Mouse (Mus musculus) monocyte, adult 5-6 weeks (primary cell): ENCODE measurements around the gene Vill. TPM values are rescaled to one million over a fixed set of nuclear protein-coding genes. Genes with fewer than 3 reads are reported as not detected.
A peak's percentile ranks its signal among the peaks of the same experiment; 100 is the strongest.

Source experiments
- ATAC-seq: fragments of 153-309, 156-312 bp; replicated peaks from 2 replicates; pipeline ENCODE4 v1.8.0; 2017; ENCODE audit warnings: mild to moderate bottlenecking; ENCODE audit not compliant: low TSS enrichment, insufficient number of reproducible peaks, severe bottlenecking, poor library complexity, low FRiP score
- total RNA-seq: library from RNA; stranded (forward); fragments of 200-1000, 200-491, 200-594 nt; gene quantifications from 3 replicates; pipeline ENCODE4 v1.2.3, GENCODE M21; 2017

Gene Vill
- total RNA-seq, 1 experiment from 2014 or later, result 31.0 TPM

DNA sequence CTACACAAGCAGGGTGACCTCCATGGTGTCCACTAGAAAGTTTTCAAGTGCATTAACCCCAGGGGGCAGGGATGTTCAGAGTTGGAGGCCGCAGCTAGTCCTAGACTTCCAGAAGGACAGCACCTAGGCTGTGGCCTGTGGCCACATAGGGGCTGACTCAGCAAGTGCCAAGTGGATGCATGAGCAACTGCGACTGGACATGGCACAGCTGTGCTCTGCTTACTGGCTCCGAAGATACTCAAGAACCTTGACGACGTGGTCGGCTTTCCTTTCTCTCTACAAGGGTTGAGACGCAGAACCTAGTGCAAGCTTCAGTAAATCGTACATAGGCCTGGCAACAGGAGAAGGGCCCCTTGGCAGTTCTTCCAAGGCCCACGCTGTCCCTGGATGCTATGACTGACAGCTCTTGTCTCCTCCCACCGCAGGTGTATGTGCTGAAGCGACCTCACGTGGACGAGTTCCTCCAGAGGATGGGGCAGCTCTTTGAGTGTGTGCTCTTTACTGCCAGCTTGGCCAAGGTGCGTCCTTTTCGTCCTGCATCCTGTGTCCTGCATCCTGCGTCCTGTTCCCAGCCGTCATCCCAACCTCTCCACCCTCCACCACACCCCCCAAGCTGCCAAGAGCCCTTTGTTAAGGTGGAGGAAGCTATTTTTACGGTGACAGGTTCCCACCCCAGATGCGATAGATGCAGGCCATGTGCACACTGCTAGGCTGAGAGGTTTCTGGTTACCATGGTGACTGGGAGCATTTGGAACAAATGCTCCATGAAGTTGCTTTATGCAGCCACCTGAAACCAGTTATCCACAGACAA lies 19.3 kb upstream of the Vill start:
- ATAC-seq, result no peak

DNA sequence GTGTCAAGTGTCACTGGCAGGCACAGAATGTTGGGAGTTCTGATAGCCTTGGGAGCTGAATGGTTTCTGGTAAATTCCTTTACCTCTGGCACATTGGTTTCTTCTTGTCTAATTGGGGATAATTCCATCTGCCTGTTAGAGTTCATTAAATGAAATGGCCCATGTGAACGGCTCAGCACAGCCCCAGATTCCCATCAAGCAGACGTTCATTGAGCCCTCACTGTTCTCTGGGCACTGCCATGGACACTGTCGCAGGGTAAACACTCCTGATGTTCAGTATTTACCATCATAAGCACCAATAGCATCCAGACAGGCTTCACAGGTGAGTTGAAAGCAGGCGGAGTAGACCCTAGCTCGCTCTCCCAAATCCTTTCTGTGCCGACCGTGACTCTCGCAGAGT lies 18.5 kb upstream of the Vill start:
- no peak for ATAC-seq

DNA sequence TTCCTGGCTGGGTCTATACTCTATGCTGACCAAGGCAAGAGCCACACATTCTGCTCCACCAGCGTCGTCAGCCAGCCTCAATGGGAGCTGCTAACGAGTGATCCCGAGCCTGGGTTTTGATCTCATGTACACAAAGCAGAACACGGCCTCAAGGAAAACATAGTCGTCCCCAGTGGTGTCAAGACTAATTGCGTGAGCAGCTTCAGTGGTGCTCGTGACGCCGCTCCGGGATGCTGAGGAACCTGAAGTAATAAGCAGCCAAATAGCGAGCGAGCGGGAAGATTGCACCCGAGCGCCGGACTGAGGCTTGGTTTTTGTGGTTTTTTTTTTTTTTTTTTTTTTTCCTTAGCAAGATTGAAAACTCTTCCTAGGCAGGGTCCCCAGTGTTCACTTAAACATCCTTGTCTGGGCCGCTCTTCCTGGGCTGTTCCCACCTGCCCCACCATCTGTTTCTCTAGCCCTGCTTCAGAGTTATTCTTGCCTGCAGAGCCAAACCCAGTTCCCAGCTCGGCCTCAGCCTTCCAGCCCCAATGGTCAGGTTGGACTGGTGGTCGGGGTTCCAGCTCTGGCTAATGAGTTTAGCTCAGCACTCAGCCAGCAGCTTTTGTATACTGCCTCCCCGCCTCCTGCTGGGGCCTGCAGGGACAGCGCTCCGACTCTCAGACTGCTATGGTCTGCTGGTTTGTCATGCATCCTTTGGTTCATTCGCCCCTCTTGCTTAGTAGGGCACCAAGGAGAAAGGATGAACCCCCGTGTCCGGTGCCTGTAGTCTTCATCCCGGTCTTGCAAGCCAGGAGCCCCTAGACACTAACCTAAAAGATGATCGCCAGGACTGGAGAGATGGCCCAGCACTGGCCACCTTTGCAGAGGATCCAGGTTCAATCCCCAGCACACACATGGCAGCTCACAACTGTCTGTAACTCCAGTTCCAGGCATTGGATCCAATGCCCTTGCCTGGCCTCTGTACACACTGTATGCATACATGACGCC lies 17.6 kb upstream of the Vill start:
- no peak for ATAC-seq

DNA sequence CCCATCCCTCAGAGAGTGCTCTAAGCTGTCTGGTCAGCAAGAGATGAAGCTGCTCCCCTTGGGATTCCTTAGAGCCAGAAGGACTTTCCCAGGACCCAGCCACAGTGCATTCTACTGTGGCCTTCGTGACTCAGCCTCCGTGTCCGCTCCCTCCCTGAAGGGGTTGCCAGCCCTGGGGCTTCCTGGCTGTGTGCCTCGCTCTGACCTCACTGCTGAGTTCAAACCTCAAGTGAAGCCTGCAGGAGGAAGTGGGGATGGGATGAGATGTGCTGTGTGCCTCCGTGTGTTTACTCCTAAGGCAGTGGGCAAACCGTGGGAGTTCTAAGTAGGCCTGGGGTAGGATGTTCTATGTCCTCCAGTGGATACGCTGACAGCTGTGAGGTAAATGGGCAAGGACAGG lies 16.7 kb upstream of the Vill start:
- ATAC-seq, result 0 out of 2 replicates have a peak, but pooled peaks have one; percentile 29

DNA sequence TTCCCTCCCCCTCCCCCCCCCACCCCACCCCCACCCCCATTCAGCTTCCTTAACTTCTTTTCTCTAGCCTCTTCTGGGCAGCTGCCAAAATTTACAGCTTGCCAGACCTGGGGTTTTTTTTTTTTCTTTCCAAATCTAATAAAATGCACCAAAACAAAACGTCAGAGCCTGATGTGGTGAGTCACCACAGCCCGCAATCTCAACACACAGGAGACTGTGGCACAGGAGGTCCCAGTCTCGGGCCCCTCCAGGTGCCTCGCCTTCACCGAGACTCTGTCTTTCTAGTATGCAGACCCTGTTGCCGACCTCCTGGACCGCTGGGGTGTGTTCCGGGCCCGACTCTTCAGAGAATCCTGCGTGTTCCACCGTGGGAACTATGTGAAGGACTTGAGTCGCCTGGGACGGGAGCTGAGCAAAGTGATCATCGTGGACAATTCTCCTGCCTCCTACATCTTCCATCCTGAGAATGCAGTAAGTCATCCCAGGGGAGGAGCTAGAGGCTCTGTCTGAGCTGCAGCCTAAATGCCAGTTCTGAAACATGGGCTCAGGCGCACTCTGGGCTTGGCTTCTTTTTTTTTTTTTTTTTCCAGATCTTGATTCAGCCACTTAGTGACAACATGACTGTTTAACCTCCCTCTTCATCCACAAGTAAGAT lies 15.4 kb upstream of the Vill start:
- no peak for ATAC-seq

DNA sequence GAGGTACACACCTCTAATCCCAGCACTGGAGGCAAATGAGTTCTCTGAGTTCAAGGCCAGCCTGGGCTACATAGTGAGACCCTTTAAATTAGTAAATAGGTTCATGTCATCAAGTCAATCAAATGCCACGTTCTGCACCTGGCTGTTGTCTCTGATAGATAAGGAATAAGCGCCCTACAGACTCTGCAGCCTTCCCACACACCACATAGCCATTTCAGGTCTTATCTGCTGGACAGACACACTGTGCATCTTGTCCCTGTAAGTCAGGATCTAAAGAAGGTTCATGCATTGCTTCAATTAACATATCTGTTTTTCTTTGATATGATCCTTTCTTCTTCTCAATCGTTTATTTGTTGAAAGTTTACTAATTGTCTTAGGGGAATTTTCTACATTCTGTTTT lies 14.0 kb upstream of the Vill start:
- ATAC-seq, result no peak

DNA sequence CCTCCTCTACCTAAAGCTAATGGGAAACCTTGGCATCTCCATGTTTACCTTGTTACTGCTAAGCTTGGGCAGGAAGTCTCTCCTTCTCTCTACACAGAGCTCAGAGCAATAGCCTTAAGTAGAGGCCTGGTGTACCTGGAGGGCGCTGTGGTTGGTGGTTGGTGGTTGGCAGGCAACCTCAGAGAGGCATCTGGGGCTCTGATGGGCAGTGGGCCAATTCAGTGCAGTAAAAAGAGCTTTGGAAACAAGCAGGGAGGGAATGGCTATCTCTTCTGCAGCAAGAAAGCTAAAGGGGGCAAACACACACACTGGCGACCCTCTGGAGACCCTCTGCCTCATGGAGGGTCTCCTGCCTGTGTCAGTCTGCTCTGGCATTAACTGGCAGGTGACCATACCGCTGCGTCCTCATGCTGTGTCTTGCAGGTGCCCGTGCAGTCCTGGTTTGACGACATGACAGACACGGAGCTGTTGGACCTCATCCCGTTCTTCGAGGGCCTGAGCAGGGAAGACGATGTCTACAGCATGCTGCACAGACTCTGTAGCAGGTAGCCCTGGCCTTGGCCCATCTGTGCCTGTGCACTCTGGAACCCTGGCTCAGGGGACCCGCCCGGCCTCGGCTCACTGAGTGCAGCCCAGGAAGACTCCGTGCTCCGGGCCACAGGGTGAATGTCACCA lies 12.3 kb upstream of the Vill start:
- ATAC-seq, result no peak

DNA sequence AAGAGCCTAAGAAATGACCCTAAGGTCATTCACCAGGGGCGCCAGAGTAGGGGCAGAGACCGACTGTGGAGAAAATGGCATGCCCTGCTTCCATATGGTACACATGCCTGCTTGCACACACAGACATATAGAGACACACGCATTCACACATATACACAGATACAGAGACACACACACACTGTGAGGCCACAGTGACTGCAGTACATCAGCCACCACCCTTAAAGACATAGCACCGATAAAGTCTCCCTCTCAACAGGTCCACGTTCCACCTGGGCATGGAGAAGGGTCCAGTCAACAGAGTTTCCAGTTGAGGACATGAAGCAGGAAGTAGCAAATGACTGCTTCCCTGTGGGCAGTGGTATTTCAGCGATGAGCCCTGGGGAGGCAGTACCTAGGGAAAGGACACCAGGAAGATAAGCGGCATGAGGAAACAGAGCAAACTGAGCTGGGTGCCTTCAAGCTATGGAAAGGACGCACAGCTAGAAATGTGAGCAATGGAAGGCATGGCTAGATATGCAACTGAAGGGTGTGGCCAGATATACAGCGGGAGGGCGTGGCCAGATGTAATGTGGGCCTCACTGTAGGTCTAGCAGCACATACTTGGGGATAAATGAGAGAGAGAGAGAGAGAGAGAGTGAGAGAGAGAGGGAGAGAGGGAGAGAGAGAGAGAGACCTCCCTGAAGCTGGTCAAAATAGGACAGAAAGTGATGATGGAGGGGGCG lies 4.2 kb upstream of the Vill start:
- no peak for ATAC-seq

DNA sequence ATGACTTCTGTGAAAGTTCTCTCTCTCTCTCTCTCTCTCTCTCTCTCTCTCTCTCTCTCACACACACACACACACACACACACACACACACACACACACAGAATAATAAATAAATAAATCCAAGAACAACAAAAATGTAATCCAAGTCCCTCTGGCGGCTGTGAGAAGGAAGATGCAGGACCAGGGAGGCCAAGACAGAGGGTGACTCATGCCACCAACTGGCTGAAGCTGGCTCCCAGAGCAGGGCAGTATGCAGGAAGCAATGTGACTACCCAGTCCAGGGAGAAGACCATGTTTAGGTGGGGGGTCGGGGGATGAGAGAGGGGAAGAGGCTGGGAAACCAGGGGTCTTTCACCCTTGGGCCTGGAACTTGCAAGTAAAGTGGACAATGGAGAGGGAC lies 1.4 kb upstream of the Vill start:
- no peak for ATAC-seq

DNA sequence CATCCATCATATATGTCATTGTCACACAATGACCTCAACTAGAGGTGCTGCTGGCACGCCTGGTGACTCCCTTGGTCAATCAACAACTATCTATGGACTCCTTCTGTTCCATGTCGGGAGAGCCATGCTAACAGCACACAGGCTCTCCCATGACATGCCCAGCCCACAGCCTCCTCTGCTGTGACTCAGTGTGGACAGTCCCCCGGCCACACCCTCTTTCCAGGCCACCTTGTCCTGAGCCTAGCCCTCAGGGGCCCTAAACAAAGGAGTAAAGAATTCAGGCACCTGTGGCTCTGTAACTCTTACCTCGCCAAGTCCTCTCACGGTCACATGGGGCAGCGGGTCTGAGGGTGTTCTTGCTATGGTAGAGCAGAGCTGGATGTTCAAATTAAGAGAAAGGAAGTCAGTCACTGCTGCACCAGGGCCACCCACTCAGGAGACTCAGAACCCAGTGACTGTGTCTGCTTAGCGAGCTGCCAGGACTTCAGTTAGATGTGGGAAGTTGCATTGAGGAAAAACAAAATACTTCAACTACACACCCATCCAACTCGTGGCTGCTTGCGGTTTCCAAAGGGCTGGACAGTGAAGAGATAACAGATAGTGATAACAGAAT lies 1.5 kb downstream of the Vill start:
- no peak for ATAC-seq

DNA sequence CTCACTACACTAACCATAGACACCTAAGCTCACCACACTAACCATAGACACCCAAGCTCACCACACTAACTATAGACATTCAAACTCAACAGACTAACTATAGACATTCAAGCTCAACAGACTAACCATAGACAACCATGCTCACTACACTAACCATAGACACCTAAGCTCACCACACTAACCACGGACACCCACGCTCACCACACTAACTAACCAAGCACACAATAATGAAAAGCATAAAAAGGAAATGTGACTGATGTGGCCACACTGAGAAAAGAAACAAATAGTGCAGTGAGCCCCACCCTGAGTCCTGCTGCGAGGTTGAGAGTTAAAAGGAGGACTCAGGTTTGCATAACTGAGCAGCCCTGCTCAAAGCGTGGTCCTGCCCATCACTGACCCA lies 2.8 kb downstream of the Vill start:
- ATAC-seq, result no peak

DNA sequence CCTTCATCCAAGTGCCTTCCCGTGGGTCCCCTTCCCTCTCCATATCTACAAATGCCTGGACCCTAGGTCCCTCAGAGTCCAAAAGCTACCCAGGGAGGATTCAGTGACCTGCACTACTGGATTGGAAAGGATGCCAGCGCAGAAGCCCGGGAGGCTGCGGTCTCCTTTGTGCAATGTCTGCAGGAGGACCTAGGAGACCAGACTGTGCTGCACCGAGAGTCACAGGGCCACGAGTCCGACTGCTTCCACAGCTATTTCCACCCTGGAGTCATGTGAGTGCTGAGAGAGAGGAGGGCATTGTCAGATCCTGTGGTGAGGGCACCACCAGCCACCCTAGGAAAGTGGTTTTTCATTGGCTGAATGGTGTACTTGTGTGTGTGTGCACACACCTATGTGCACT lies 5.7 kb downstream of the Vill start:
- no peak for ATAC-seq

DNA sequence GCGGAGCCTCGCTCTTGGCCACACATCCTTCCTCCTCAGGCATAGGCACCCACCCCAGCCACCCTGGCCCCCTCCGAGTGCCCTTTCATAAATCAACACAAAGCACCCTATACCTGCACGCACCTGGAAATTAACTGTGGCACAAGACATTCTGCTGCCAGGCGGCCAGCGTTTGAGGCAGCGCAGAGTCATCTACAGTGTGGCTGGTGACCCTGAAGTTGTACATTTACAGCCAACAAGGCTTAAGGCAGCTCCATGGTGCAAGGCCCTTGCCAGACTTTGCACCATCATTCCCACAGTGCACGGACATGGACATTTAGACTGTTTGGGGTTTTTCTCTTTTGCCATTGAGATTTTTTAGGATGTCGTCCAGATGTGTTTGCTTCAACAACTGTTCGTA lies 8.1 kb downstream of the Vill start:
- ATAC-seq, result no peak

DNA sequence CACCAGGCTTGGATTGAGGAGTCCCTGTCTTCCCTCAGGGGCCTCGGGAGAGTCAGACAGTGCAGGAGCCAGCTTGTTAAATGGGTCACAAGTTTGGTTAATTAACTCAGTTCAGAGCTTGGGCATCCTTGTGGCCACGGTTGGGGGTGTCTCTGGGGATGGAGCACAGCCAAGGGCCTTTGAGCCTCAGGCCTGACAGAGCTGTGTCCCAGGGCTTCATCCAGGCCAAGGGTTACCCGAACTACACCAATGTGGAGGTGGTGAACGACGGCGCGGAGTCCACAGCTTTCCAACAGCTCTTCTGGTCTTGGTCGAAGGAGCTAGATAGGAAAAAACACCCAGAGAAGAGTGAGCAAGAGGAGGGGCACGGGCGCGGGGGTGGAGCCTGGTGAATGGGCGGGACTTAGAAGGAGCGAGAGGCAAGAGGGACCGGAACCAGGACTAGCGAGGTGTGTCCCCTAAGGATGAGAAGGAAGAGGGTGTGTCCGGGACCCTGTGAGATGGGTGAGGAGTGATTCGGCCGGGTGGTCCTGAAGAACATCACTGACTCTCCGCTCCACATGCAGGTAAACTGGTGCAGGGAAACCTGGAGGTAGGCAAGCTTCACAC lies 10.6 kb downstream of the Vill start:
- ATAC-seq, result no peak

DNA sequence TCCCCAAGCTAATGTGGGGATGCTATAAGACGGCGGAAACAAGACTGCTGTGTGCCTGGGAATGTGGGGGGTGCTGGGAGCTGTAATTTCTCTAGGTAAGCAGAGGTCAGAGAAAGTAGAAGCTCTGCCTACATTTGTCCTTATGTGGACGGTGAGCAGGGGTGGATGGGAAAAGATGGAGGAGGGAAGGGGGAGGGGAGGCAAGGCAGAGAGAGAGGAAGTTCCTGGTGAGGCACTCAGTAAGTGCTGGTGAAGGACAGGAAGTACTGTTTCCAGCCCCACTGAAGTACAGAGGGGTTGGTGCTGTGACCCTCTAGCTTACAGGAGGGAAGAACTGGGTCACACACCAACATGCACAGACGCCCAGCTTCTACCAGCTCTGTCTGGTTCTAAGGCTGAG lies 11.7 kb downstream of the Vill start:
- ATAC-seq, result no peak

DNA sequence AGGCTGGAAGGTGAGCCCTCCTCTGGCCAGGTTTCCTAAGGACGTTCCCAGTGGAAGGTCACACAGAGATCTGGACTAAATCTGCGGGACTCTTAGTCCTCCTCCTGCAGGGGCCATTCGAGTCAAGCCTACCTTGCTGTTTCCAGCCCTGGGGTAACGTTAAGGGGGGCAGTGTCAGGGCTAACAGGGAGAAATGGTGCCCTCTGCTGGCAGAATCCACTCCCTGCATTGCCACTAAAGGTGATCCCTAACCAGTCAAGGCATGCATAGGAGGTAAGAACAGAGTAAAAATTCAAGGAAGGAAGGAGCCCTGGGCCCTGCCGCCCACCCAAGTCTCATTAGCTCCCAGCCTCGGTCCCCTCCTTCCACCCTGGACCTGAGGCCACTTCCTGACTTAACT lies 15.0 kb downstream of the Vill start:
- 0 out of 2 replicates have a peak, but pooled peaks have one; percentile 31 for ATAC-seq

DNA sequence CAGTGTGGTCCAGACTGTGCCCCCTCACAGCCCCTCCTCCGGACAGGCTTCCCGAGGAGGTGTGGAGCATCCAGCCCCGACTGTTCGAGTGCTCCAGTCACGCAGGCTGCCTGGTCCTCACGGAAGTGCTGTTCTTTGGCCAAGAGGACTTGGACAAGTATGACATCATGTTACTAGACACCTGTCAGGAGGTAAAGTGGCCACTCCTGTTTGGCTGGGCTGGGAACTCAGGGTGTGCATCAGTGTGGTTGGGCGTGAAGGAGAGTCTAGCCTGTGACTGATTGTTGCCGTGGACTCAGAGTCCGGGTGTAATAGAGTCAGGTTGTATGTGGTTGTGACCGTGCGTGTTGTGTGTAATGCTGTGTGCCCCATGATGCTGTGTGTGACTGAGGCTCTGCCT lies 15.7 kb downstream of the Vill start:
- no peak for ATAC-seq
